Comparison of ENCODE assay signal across 9 mouse cellular contexts in genomic region chr8:13530941-13531340, GRCm38 (mm10). TPM values are rescaled to one million over a fixed set of nuclear protein-coding genes. Genes with fewer than 3 reads are reported as not detected.
DNase-seq lines count a peak whose midpoint lies in the region; ATAC-seq lines count a peak whose summit lies in the region.
"Had no signal": no experiment of that assay in that cellular context is flagged by ENCODE, and none has a peak within 500 bp of the region (broad histone marks: within the 10 kb centered on the region; RNA-seq: fewer than 3 reads in every experiment).

No protein-coding gene starts in this region.

- H3K9ac ChIP-seq in forebrain, embryonic 15.5 days (replicated peaks): no peak overlapping the region
- no peak overlapping the region for H3K9ac ChIP-seq in forebrain, embryonic 11.5 days (ENCODE audit: low read length)
- H3K9ac ChIP-seq in kidney, embryonic 14.5 days (ENCODE audit: low read depth, low read length): no peak overlapping the region
- no peak overlapping the region for H3K9ac ChIP-seq in liver, embryonic 16.5 days (ENCODE audit: low read depth, low read length)

- peak overlapping the region; percentile 54 for H3K27ac ChIP-seq in forebrain, embryonic 15.5 days (replicated peaks)
- no peak overlapping the region for H3K27ac ChIP-seq in forebrain, embryonic 11.5 days (ENCODE audit: low read depth, low read length)
- peak overlapping the region; percentile 57; the same call in 1 of the 2 replicates for H3K27ac ChIP-seq in kidney, embryonic 14.5 days (ENCODE audit: low read depth, low read length)
- no peak overlapping the region for H3K27ac ChIP-seq in liver, embryonic 16.5 days (ENCODE audit: low read length)

- DNase-seq in forebrain, embryonic 11.5 days (ENCODE audit: low spot score): no peak
- DNase-seq in cerebellum, adult 9-10 months: peak; percentile 96
- peak; percentile 92 for DNase-seq in heart, adult 8-10 months (ENCODE audit: low spot score)
- peak; percentile 64 for DNase-seq in retina, embryonic 14.5 days (ENCODE audit: low spot score)
- DNase-seq in urinary bladder, postnatal 4 days (ENCODE audit: low spot score in 2 of 2): peak; percentile 74 to 86

- no peaks in the 10 kb centered on the region for H3K27me3 ChIP-seq in forebrain, embryonic 15.5 days
- H3K27me3 ChIP-seq in forebrain, embryonic 11.5 days (ENCODE audit: control insufficient read depth, insufficient read depth, low read length): no peaks in the 10 kb centered on the region
- H3K27me3 ChIP-seq in kidney, embryonic 14.5 days (ENCODE audit: control insufficient read depth, insufficient read depth, low read length): no peaks in the 10 kb centered on the region
- no peaks in the 10 kb centered on the region for H3K27me3 ChIP-seq in liver, embryonic 16.5 days (ENCODE audit: control insufficient read depth, insufficient read depth, low read depth, low read length)

- ATAC-seq in forebrain, embryonic 15.5 days (replicated peaks): peak; percentile 75
- no peak for ATAC-seq in forebrain, embryonic 11.5 days (replicated peaks; ENCODE audit: low FRiP score)
- peak; percentile 85 for ATAC-seq in kidney, embryonic 14.5 days (ENCODE audit: low FRiP score, low TSS enrichment)
- peak; percentile 51; the same call in 1 of the 2 replicates for ATAC-seq in liver, embryonic 16.5 days (ENCODE audit: low read depth)

- 15% methylated on average over 5 of the region's 5 CpGs for WGBS in forebrain, embryonic 15.5 days
- 71% methylated on average over 5 of the region's 5 CpGs for whole genome bisulfite sequencing in forebrain, embryonic 11.5 days
- WGBS in kidney, embryonic 14.5 days: 29% methylated on average over 5 of the region's 5 CpGs
- WGBS in liver, embryonic 16.5 days (ENCODE audit: insufficient replicate concordance): 25% methylated on average over 5 of the region's 5 CpGs

- no peak overlapping the region for H3K4me3 ChIP-seq in forebrain, embryonic 15.5 days
- H3K4me3 ChIP-seq in forebrain, embryonic 11.5 days (ENCODE audit: low read depth, low read length): no peak overlapping the region
- no peak overlapping the region for H3K4me3 ChIP-seq in kidney, embryonic 14.5 days (ENCODE audit: low read length)
- no peak overlapping the region for H3K4me3 ChIP-seq in liver, embryonic 16.5 days (ENCODE audit: low read depth, low read length)

- peaks cover 24% of the 10 kb centered on the region for H3K4me1 ChIP-seq in forebrain, embryonic 15.5 days
- H3K4me1 ChIP-seq in forebrain, embryonic 11.5 days (replicated peaks; ENCODE audit: control insufficient read depth, insufficient read depth, low read length): no peaks in the 10 kb centered on the region
- peaks cover 26% of the 10 kb centered on the region for H3K4me1 ChIP-seq in kidney, embryonic 14.5 days (ENCODE audit: control insufficient read depth, insufficient read depth, low read length)
- no peaks in the 10 kb centered on the region; the same call in 1 of the 2 replicates for H3K4me1 ChIP-seq in liver, embryonic 16.5 days (ENCODE audit: control insufficient read depth, low read depth, low read length)

- no peak overlapping the region for H3K4me2 ChIP-seq in forebrain, embryonic 15.5 days (replicated peaks)
- H3K4me2 ChIP-seq in forebrain, embryonic 11.5 days (ENCODE audit: low read depth, low read length, severe bottlenecking): no peak overlapping the region
- no peak overlapping the region for H3K4me2 ChIP-seq in kidney, embryonic 14.5 days (replicated peaks; ENCODE audit: low read depth, low read length)
- no peak overlapping the region for H3K4me2 ChIP-seq in liver, embryonic 16.5 days (ENCODE audit: low read depth, low read length)

- H3K9me3 ChIP-seq in forebrain, embryonic 15.5 days: no peaks in the 10 kb centered on the region
- H3K9me3 ChIP-seq in forebrain, embryonic 11.5 days (ENCODE audit: control insufficient read depth, low read length): no peaks in the 10 kb centered on the region
- no peaks in the 10 kb centered on the region for H3K9me3 ChIP-seq in kidney, embryonic 14.5 days (ENCODE audit: control insufficient read depth, low read length)
- H3K9me3 ChIP-seq in liver, embryonic 16.5 days (replicated peaks; ENCODE audit: control insufficient read depth, low read length): no peaks in the 10 kb centered on the region

- H3K36me3 ChIP-seq in forebrain, embryonic 15.5 days: no peaks in the 10 kb centered on the region
- H3K36me3 ChIP-seq in forebrain, embryonic 11.5 days (ENCODE audit: control insufficient read depth, insufficient read depth, low read length): no peaks in the 10 kb centered on the region
- no peaks in the 10 kb centered on the region for H3K36me3 ChIP-seq in kidney, embryonic 14.5 days (ENCODE audit: control insufficient read depth, insufficient read depth, low read length)
- no peaks in the 10 kb centered on the region for H3K36me3 ChIP-seq in liver, embryonic 16.5 days (ENCODE audit: control insufficient read depth, insufficient read depth)

RNA-seq across cellular contexts. Expression of gene 1700029H14Rik, which starts 31.3 kb away (rescaled TPM):
- not detected in 2 replicates for polyA plus RNA-seq in forebrain, embryonic 15.5 days (2015; fragmentation: Nextera tagmentation; extraction: Ambion mirVana)
- not detected in 2 replicates for polyA plus RNA-seq in forebrain, embryonic 11.5 days (2014; fragmentation: Nextera tagmentation; extraction: Ambion mirVana)
- not detected for total RNA-seq in heart, adult 8-10 months (2022)
- not detected in 2 replicates for polyA plus RNA-seq in kidney, embryonic 14.5 days (2014; fragmentation: Nextera tagmentation; extraction: Ambion mirVana)
- not detected in 2 replicates for polyA plus RNA-seq in liver, embryonic 16.5 days (2015; fragmentation: Nextera tagmentation; extraction: Ambion mirVana)
- total RNA-seq: left cerebral cortex, adult 18-20 months had no signal

RNA-seq across cellular contexts. Expression of gene Gas6, which starts 36.7 kb away (rescaled TPM):
- 21.1 and 23.3 TPM in 2 replicates for polyA plus RNA-seq in forebrain, embryonic 15.5 days (2015; fragmentation: Nextera tagmentation; extraction: Ambion mirVana)
- polyA plus RNA-seq in forebrain, embryonic 11.5 days (2014; fragmentation: Nextera tagmentation; extraction: Ambion mirVana): 9.8 and 10.5 TPM in 2 replicates
- 100 to 1,000 TPM; 113 to 140 (median 124) TPM for total RNA-seq in heart, adult 8-10 months (2022)
- polyA plus RNA-seq in kidney, embryonic 14.5 days (2014; fragmentation: Nextera tagmentation; extraction: Ambion mirVana): 12.0 and 18.7 TPM in 2 replicates
- 5.5 and 8.3 TPM in 2 replicates for polyA plus RNA-seq in liver, embryonic 16.5 days (2015; fragmentation: Nextera tagmentation; extraction: Ambion mirVana)

Comparison
In these comparisons a context has a peak if more than half of its experiments do, and no peak if none do; other contexts are left out.
1. H3K27ac ChIP-seq: peak in forebrain, embryonic 15.5 days (single experiment) and kidney, embryonic 14.5 days (single experiment); none in forebrain, embryonic 11.5 days (single experiment) and liver, embryonic 16.5 days (single experiment).